Mouse (Mus musculus) heart, embryonic 12.5 days (tissue): ENCODE data around the gene Nhlrc4. TPM values are rescaled to one million over a fixed set of nuclear protein-coding genes. Genes with fewer than 3 reads are reported as not detected.

Experiments
- ATAC-seq: fragments of 200-750 bp; cut with Nextera tagmentation; 2 replicates; pipeline ENCODE4 v1.8.0; 2017; ENCODE audit warnings: moderate TSS enrichment, moderate library complexity; ENCODE audit not compliant: insufficient number of reproducible peaks, low FRiP score
- H3K27ac ChIP-seq: fragments of 300-500 bp; sonication (generic); 2 replicates; pipeline ENCODE4 v1.5.1; 2016; ENCODE audit warnings: mild to moderate bottlenecking, moderate library complexity; ENCODE audit not compliant: poor library complexity, severe bottlenecking
- H3K27me3 ChIP-seq: fragments of 300-500 bp; sonication (generic); replicated peaks from 2 replicates; pipeline ENCODE4 v1.6.1; 2016; ENCODE audit warnings: mild to moderate bottlenecking, moderate library complexity
- H3K36me3 ChIP-seq: fragments of 300-500 bp; sonication (generic); 2 replicates; pipeline ENCODE4 v1.6.1; 2016; ENCODE audit warnings: mild to moderate bottlenecking, moderate library complexity
- H3K4me1 ChIP-seq: fragments of 300-500 bp; sonication (generic); replicated peaks from 2 replicates; pipeline ENCODE4 v1.6.1; 2016; ENCODE audit warnings: mild to moderate bottlenecking
- H3K4me2 ChIP-seq: fragments of 300-500 bp; sonication (generic); 2 replicates; pipeline ENCODE4 v1.6.1; 2016; ENCODE audit warnings: mild to moderate bottlenecking, moderate library complexity
- H3K4me3 ChIP-seq: fragments of 300-500 bp; sonication (generic); 2 replicates; pipeline ENCODE4 v1.5.1; 2016; ENCODE audit warnings: mild to moderate bottlenecking
- H3K9ac ChIP-seq: fragments of 300-500 bp; sonication (generic); 2 replicates; pipeline ENCODE4 v1.6.1; 2016; ENCODE audit warnings: mild to moderate bottlenecking, moderate library complexity
- H3K9me3 ChIP-seq: fragments of 300-500 bp; sonication (generic); replicated peaks from 2 replicates; pipeline ENCODE4 v1.6.1; 2016; ENCODE audit warnings: mild to moderate bottlenecking, moderate library complexity
- WGBS: fragments of 180-500 bp; shearing (Covaris S2); methylation state at CpG from one replicate; pipeline ENCODE4 v1.1.7; 2016; 5-methylcytosine and 5-hydroxymethylcytosine counted together
- polyA plus RNA-seq: library from polyadenylated mRNA; unstranded; fragments of >200 nt; fragmentation: Nextera tagmentation; extraction: Ambion mirVana; gene quantifications from 2 replicates; pipeline ENCODE4 v1.2.1, GENCODE M21; 2016

Gene Nhlrc4
- polyA plus RNA-seq, 1 experiment from 2014 or later = 0.36 TPM

- Histone ChIP-seq H3K36me3 (peaks cover 10% of the 10 kb centered on the region), H3K27me3 (no peaks in the 10 kb centered on the region), H3K27ac (no peak overlapping the region), H3K9me3 (no peaks in the 10 kb centered on the region; the same call in 1 of the 2 replicates), H3K4me2 (no peak overlapping the region), H3K4me1 (peaks cover 14% of the 10 kb centered on the region), H3K4me3 (no peak overlapping the region), H3K9ac (no peak overlapping the region)
- ATAC-seq = no peak
- WGBS = 89% methylated on average over 1 of the region's 1 CpGs
These were observed 44.6 kb downstream of the Nhlrc4 start for GRCm38 (mm10) chr17:25900193-25900592.

GRCm38 (mm10) chr17:25895891-25896290 lies 48.9 kb downstream of the Nhlrc4 start:
- Histone ChIP-seq H3K4me3 (no peak overlapping the region), H3K4me1 (peaks cover 17% of the 10 kb centered on the region), H3K9me3 (no peaks in the 10 kb centered on the region; the same call in 1 of the 2 replicates), H3K4me2 (no peak overlapping the region), H3K27me3 (no peaks in the 10 kb centered on the region), H3K36me3 (peaks cover 9% of the 10 kb centered on the region), H3K27ac (no peak overlapping the region), H3K9ac (no peak overlapping the region)
- 58% methylated on average over 12 of the region's 12 CpGs for WGBS
- ATAC-seq = no peak

DNA sequence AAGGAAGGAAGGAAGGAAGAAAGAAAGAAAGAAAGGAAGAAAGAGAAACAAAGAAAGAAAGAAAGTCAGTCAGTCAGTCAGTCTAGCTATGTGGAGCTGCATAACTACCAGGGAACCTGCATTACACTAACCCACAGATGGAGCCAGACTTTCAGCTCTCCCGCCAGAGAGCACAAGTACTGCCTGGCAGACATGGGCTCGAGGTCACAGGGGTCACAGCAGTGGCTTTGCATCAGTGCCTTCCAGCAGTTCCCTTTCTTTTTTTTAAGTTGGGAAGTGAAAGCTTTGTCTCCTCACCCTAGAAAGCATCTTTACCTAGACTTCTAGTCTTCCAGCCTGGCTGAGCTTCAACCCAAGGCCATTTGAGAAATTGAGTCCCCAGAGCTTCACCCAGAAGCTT lies 49.3 kb downstream of the Nhlrc4 start:
- Histone ChIP-seq H3K27me3 (no peaks in the 10 kb centered on the region), H3K36me3 (peaks cover 5% of the 10 kb centered on the region), H3K9me3 (no peaks in the 10 kb centered on the region), H3K4me2 (no peak overlapping the region), H3K4me3 (no peak overlapping the region), H3K4me1 (peaks cover 17% of the 10 kb centered on the region), H3K9ac (no peak overlapping the region), H3K27ac (no peak overlapping the region)
- 33% methylated on average over 2 of the region's 2 CpGs for WGBS
- no peak for ATAC-seq

DNA sequence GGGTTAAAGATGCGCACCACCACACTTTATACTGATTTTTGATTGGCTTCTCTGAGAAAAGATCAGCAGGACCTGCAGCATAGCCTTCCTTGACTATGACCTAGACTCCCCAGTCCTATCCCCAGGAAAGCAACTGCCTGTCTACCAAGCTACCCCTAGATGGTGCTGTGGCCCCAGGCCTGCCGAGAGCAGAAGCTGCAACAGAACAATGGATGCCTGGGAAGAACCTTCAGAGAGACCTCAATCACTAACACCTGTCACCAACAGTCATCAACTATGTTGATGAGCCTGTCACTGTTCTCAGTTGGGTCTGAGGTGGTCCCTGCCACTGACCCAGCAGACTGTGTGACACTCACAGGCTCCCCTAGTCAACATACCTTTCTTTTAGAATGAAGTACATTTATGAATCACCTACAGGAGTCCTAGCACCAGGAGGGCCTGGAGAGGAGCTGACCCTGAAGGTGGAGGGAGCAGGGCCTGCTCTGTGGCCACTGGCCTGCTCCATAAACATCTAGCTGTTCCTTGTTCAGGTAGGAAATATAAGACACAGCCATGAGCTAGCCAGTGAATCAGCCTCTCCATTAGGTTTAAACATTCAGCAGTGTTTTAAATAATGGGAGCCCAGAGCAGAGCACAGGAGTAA lies 50.7 kb downstream of the Nhlrc4 start:
- Histone ChIP-seq H3K27ac (no peak overlapping the region), H3K27me3 (no peaks in the 10 kb centered on the region), H3K4me1 (peaks cover 17% of the 10 kb centered on the region), H3K36me3 (peaks cover 12% of the 10 kb centered on the region), H3K4me3 (no peak overlapping the region), H3K9me3 (no peaks in the 10 kb centered on the region), H3K4me2 (no peak overlapping the region), H3K9ac (no peak overlapping the region)
- 27% methylated on average over 2 of the region's 2 CpGs for WGBS
- peak; percentile 71 for ATAC-seq

Other genes starting within 250 kb of the Nhlrc4 start
- 1.5 and 4.9 TPM in 2 replicates for gene Gng13, start 227.8 kb downstream of the Nhlrc4 start, polyA plus RNA-seq
- 22.4 and 23.0 TPM in 2 replicates for gene Chtf18, start 217.5 kb downstream of the Nhlrc4 start, polyA plus RNA-seq
- gene Rpusd1, start 217.3 kb downstream of the Nhlrc4 start, polyA plus RNA-seq = 11.3 and 12.5 TPM in 2 replicates
- gene Mslnl, start 208.9 kb downstream of the Nhlrc4 start, polyA plus RNA-seq = not detected in 2 replicates
- 18.2 and 20.5 TPM in 2 replicates for gene Msln, start 190.6 kb downstream of the Nhlrc4 start, polyA plus RNA-seq
- gene Narfl, start 171.2 kb downstream of the Nhlrc4 start, polyA plus RNA-seq = 30.5 and 31.8 TPM in 2 replicates
- gene Haghl, start 159.3 kb downstream of the Nhlrc4 start, polyA plus RNA-seq = 50.5 and 53.2 TPM in 2 replicates
- gene Ccdc78, start 158.4 kb downstream of the Nhlrc4 start, polyA plus RNA-seq = 0.37 and 0.41 TPM in 2 replicates
- gene Fam173a, start 152.1 kb downstream of the Nhlrc4 start, polyA plus RNA-seq = 67.3 and 68.2 TPM in 2 replicates
- gene AC134908.4, start 149.3 kb downstream of the Nhlrc4 start, polyA plus RNA-seq = 0.32 and 0.61 TPM in 2 replicates
- gene Metrn, start 147.8 kb downstream of the Nhlrc4 start, polyA plus RNA-seq = 28.9 and 30.9 TPM in 2 replicates
- 1.4 and 1.6 TPM in 2 replicates for gene Fbxl16, start 135.9 kb downstream of the Nhlrc4 start, polyA plus RNA-seq
- gene Wdr24, start 121.3 kb downstream of the Nhlrc4 start, polyA plus RNA-seq = 15.5 and 17.0 TPM in 2 replicates
- 38.1 and 41.8 TPM in 2 replicates for gene Jmjd8, start 116.1 kb downstream of the Nhlrc4 start, polyA plus RNA-seq
- gene Stub1, start 111.6 kb downstream of the Nhlrc4 start, polyA plus RNA-seq = 271 and 272 TPM in 2 replicates
- gene Rhbdl1, start 107.7 kb downstream of the Nhlrc4 start, polyA plus RNA-seq = 1.6 and 2.4 TPM in 2 replicates
- gene Gm20683, start 103.2 kb downstream of the Nhlrc4 start, polyA plus RNA-seq = 1.3 and 1.6 TPM in 2 replicates
- 24.0 and 24.9 TPM in 2 replicates for gene Rhot2, start 100.1 kb downstream of the Nhlrc4 start, polyA plus RNA-seq
- 18.4 and 20.1 TPM in 2 replicates for gene Wdr90, start 83.5 kb downstream of the Nhlrc4 start, polyA plus RNA-seq
- gene Mcrip2, start 76.2 kb downstream of the Nhlrc4 start, polyA plus RNA-seq = 160 and 161 TPM in 2 replicates
- 31.3 and 36.1 TPM in 2 replicates for gene Mettl26, start 69.9 kb downstream of the Nhlrc4 start, polyA plus RNA-seq
- 0.19 and 0.40 TPM in 2 replicates for gene Wfikkn1, start 64.1 kb downstream of the Nhlrc4 start, polyA plus RNA-seq
- 17.1 and 18.1 TPM in 2 replicates for gene Rab40c, start 25.2 kb downstream of the Nhlrc4 start, polyA plus RNA-seq
- gene Pigq, start within 50 bp of the Nhlrc4 start, polyA plus RNA-seq = 69.8 and 72.1 TPM in 2 replicates
- 0.08 and 0.17 TPM in 2 replicates for gene A930017K11Rik, start 7.6 kb upstream of the Nhlrc4 start, polyA plus RNA-seq
- 16.9 and 18.0 TPM in 2 replicates for gene Capn15, start 40.8 kb upstream of the Nhlrc4 start, polyA plus RNA-seq
- gene Rab11fip3, start 124.6 kb upstream of the Nhlrc4 start, polyA plus RNA-seq = 15.4 and 15.5 TPM in 2 replicates
- 33.4 and 37.1 TPM in 2 replicates for gene Decr2, start 145.4 kb upstream of the Nhlrc4 start, polyA plus RNA-seq
- gene Nme4, start 150.6 kb upstream of the Nhlrc4 start, polyA plus RNA-seq = 65.9 and 69.0 TPM in 2 replicates
- gene Tmem8, start 168.3 kb upstream of the Nhlrc4 start, polyA plus RNA-seq = 1.2 TPM in 2 replicates
- 199 and 201 TPM in 2 replicates for gene Mrpl28, start 178.5 kb upstream of the Nhlrc4 start, polyA plus RNA-seq
- 11.4 and 11.7 TPM in 2 replicates for gene Axin1, start 193.7 kb upstream of the Nhlrc4 start, polyA plus RNA-seq